Mouse (Mus musculus): ENCODE data around the gene Polr3b. TPM values are rescaled to one million over a fixed set of nuclear protein-coding genes. Genes with fewer than 3 reads are reported as not detected.

Polr3b gene
- total RNA-seq, 2 experiments from 2014 or later, result 14.8 to 15.6 TPM

DNA sequence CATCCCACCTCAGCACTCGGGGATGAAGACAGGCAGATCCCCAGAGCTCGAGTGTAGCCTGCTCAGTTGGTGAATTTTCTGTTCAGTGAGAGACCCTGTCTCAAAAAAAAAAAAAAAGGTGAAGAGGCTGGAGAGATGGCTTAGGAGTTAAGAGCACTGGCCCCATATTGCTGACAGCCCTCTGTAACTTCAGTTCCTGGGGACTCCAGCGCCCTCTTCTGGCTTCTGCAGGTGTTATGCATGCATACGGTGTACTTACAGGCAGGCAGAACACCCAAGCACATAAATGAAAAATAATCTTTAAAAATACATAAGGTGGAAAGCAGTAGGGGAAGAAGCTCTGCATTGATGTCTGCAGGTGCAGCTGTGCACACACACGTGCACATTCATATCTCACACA, 9.1 kb downstream of the Polr3b start:
- peak; percentile 58 for TF ChIP-seq CTCF (conservative IDR thresholded peaks at IDR 0.05)
- DNase-seq (ENCODE audit: low spot score in 2 of 2), result no peak
- no peak overlapping the region for H3K4me3 ChIP-seq
- no peak overlapping the region for H3K27ac ChIP-seq

DNA sequence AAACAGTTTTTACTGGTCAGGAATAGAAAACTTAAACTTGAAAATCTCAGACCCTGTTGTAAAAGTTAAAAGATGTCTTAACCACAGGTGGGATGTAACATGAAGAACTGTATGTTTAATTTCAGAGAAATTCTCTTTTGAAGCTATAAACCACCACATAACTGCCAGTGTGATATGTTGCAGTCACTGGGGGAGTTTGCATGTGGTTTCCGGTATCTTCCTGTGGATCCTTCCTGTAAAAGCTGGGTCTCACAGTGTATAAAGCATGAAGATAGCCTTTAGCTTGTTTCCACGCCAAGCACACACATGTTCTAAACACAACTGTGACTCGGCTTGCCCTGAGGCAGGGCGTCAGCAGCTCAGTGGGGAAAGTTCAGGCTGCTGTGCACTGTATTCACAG, 9.9 kb downstream of the Polr3b start:
- Histone ChIP-seq H3K27ac (no peak overlapping the region), H3K4me3 (no peak overlapping the region)
- no peak for DNase-seq (ENCODE audit: low spot score in 2 of 2)
- TF ChIP-seq CTCF (conservative IDR thresholded peaks at IDR 0.05), result no peak

DNA sequence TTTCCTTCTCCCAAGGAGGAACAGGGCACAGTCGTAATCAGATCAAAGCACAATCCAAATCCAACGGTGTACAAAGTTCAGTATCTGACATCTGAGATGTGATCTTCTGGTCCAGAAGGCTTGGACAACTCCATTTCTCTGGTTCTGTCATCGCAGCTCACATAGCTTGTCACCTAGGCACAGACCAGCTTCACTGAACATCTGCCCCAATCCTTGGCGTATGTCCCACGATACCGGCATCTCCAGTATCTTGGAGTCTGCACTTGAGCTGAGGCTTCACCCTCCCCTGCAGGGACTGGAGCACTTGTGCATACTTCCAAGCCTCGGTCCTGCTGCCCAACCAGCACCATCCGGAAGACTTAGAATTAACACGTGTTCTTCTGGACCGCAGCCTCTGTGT, 14.6 kb downstream of the Polr3b start:
- no peak for TF ChIP-seq CTCF (conservative IDR thresholded peaks at IDR 0.05)
- Histone ChIP-seq H3K4me3 (no peak overlapping the region), H3K27ac (no peak overlapping the region)
- no peak for DNase-seq (ENCODE audit: low spot score in 2 of 2)

DNA sequence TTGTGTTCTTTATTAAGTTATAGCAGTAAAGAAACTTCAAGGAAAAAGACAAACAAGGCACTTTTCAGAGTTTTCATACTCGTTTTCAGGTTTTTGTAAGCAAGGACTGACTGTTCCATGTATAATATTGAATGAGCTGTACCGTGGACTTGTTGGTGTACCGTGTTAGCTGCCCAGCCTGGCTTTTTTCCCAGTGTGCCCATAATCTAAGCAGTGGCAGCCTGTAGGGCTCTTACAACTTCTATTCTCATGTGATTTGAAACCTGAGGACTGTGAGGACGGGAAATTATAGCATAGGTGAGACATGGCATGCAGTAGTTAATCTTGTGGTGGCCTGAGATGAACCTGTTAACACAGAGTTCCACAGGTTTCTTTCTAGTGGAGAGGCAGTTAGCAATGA, 16.3 kb downstream of the Polr3b start:
- no peak overlapping the region for H3K27ac ChIP-seq
- DNase-seq (ENCODE audit: low spot score in 2 of 2), result no peak
- TF ChIP-seq CTCF (conservative IDR thresholded peaks at IDR 0.05), result no peak

DNA sequence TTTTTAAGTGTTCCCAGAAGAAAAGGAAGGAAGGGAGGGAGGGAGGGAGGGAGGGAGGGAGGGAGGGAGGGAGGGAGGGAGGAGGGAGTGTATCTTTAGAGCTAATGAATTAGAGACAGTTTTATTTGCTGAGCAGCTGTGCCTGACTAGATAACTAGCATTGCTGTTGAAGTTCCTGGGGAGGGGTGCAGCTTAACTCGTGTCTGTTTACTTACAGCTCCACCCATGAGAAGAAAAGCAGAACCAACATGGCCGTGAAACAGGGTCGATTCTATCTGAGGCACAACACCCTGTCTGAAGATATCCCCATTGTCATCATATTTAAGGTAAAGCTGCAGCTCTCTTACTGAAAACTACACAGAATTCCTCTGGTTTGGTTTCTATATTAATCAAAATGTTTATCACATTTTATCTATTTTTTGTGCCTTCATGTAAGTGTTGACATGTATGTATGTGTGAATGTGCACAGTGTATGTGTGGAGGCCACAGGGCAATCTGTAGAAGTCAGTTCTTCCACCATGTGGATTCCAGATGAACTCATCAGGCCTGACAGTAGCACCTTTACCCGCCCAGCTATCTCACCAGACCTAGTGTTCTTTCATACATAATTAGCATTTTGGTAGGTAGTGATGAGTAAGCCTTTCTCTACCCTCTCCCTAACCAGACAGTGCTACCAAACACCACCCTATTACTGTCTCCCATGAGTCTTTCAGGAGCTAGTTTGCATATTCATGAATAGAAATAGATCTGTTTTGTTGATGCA, 17.6 kb downstream of the Polr3b start:
- DNase-seq (ENCODE audit: low spot score in 2 of 2), result no peak
- Histone ChIP-seq H3K27ac (no peak overlapping the region), H3K4me3 (no peak overlapping the region)
- TF ChIP-seq CTCF (conservative IDR thresholded peaks at IDR 0.05), result no peak

More for the DNA sequence above, 16.3 kb downstream of the Polr3b start:
- H3K4me3 ChIP-seq, result no peak overlapping the region

DNA sequence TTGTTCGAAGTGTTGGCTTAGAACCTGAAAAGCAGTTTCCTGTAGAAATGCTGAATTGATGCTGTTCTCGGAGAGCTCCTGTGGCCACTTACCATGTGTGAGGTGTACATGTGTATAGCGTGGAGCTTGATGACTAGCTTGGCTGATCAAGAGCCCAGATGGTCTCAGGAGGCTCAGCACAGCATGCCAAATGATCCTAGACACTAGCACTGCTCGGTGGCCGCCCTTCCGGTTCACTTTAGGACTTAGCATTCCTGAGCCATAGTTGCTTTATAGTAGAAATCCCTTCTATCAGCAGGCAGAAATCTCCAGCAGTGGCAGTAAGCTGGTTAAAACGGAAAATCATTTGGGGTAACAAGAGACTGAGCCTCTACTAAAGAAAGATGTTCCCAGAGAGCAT, 18.8 kb downstream of the Polr3b start:
- no peak for TF ChIP-seq CTCF (conservative IDR thresholded peaks at IDR 0.05)
- DNase-seq (ENCODE audit: low spot score in 2 of 2), result no peak
- H3K4me3 ChIP-seq, result no peak overlapping the region

DNA sequence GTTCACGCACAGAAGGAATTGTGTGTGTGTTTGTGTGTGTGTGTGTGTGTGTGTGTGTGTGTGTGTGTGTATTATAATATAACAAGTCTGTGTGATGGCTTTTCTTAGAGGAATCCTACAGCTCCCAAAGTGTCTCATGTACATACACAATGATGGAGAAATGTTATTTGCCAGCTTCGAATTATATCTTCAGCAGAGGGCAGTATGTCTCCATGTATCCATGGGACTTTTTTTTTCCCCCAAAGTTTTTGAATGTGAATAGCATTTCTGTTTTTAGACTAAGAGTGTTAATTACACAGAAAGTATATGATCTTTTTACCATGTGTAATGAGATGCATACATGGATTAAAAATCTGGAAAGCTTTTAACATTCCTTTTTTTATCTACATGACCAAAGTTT, 19.5 kb downstream of the Polr3b start:
- H3K4me3 ChIP-seq, result no peak overlapping the region
- no peak for DNase-seq (ENCODE audit: low spot score in 2 of 2)
- H3K27ac ChIP-seq, result no peak overlapping the region
- peak; percentile 69 for TF ChIP-seq CTCF (conservative IDR thresholded peaks at IDR 0.05)

More for the DNA sequence above, 18.8 kb downstream of the Polr3b start:
- H3K27ac ChIP-seq, result no peak overlapping the region

DNA sequence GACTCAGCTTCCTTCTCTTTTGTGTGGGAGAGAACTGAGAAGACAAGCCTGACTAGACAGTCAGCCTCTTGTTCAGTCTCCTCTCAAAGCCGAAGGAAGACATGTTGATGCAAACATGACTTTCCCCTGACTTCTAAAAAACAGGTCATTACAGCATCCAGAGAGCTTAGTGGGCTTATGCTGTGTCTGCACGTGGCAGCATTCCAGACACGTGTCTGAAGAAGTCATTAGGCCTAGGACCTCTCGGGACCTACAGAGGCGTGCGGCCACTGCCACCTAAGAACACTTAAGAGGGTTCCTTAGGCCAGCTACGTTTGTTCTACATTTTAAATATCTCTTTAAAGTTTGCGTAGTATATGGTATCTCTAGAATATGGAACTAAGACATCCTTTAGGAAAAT, 23.8 kb downstream of the Polr3b start:
- no peak for DNase-seq (ENCODE audit: low spot score in 2 of 2)
- H3K27ac ChIP-seq, result no peak overlapping the region
- H3K4me3 ChIP-seq, result no peak overlapping the region
- no peak for TF ChIP-seq CTCF (conservative IDR thresholded peaks at IDR 0.05)

DNA sequence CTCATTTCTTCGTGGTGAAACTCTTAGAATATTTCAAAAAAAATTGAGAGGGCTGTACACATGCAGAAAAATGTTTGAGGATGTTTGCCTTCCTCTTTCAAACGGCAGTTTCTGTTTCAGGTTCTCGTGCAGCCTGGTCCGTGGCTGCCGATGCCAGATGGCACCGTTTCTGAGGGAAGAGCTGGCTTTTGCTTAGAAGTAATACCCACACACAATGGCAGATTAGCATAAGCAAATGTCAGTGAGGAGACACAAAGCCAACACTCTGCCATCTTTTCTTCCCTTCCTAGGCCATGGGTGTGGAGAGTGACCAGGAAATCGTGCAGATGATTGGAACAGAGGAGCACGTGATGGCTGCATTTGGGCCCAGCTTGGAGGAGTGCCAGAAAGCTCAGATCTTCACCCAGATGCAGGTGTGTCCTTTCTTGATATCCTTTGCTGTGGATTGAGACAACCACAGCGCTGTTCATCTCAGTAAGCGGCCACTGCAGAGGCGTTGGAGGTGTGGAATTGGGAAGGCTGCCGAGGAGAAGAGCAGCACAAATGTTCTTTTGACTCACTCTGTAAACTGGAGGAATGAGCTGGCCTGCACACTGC, 24.5 kb downstream of the Polr3b start:
- peak overlapping the region; percentile 43; the same call in 1 of the 2 replicates for H3K27ac ChIP-seq
- peak; percentile 66 to 71 for DNase-seq (ENCODE audit: low spot score in 2 of 2)
- no peak for TF ChIP-seq CTCF (conservative IDR thresholded peaks at IDR 0.05)
- H3K4me3 ChIP-seq, result no peak overlapping the region

DNA sequence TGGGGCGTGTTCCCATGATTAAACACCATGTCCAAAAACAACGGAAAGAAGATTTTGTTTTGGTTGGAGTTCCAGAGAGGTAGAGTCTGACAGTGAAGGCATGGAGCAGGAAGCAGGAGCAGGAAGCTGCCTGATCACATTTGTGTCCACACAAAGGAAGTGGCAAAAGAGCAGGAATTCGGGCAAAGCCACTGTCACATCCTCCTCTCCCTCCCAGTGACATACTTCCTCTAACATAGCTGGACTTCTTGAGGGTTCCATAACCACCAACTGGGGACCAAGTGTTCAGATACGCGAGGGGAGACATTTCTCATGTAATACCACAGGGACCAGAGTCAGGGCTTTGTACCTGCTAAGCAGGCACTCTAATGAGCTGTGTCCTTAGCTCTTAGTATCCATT, 25.2 kb downstream of the Polr3b start:
- 0 out of 2 replicates have a peak overlapping the region, but pooled peaks have one; percentile 43 for H3K27ac ChIP-seq
- TF ChIP-seq CTCF (conservative IDR thresholded peaks at IDR 0.05), result no peak
- no peak overlapping the region for H3K4me3 ChIP-seq
- DNase-seq (ENCODE audit: low spot score in 2 of 2), result no peak

DNA sequence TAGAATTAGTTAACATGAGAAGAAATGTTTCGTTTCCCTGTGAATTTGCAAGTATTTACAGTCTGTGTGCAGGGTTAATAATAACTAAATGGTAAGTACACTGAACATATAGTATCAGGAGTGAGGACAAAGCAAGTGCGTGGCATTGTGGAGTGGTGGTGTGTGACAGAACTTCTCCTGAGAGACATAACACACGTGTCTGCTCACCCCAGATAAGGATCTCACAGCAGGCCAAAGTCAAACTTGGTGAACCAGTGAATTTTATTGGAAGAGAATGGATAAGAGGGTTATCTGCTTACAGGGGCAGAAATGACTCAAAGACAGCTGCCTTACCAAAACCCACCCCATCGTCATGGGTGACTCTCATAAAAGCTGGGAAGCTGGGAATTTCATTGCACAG, 26.8 kb downstream of the Polr3b start:
- DNase-seq (ENCODE audit: low spot score in 2 of 2), result no peak
- H3K27ac ChIP-seq, result no peak overlapping the region
- no peak for TF ChIP-seq CTCF (conservative IDR thresholded peaks at IDR 0.05)
- H3K4me3 ChIP-seq, result no peak overlapping the region

DNA sequence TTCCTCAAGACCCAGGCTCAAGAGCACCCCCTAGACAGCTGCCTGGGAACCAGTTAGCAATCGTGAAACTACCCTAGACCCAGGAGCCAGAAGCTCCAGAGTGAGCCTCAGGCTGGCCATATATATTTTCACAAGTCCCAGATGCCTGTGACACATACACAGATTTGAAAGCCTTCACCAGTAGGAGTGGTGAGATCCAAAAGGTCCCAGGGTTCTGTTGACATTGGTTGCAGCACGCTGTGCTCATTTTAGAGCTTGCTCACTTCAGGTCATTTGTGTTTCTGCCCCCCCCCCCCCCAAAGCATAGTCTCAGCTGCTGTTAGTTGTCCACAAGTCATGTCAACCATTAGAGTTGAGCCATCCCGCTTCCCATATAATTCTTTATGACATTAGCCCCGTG, 31.9 kb downstream of the Polr3b start:
- DNase-seq (ENCODE audit: low spot score in 2 of 2), result no peak
- TF ChIP-seq CTCF (conservative IDR thresholded peaks at IDR 0.05), result no peak
- Histone ChIP-seq H3K27ac (no peak overlapping the region), H3K4me3 (no peak overlapping the region)

DNA sequence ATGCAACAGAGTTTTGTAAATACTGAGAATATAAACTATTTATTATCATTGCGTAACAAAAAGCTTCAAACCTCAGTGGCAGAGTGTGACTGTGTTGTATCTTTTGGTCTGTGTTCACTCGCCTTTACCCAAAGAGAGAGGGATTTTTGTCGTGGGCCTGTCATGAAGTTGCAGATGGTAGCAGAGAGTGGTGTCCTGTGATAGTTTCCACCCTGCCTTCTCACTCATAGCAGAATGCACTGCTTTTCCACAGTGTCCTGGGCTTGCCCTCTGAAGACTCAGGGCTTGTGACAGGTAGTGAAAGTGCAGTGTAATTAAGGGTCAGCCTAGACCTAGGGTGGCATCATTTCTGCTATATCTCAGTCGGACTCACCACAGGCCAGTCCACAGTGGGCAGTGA, 32.6 kb downstream of the Polr3b start:
- Histone ChIP-seq H3K27ac (no peak overlapping the region), H3K4me3 (no peak overlapping the region)
- TF ChIP-seq CTCF (conservative IDR thresholded peaks at IDR 0.05), result no peak
- DNase-seq (ENCODE audit: low spot score in 2 of 2), result no peak

DNA sequence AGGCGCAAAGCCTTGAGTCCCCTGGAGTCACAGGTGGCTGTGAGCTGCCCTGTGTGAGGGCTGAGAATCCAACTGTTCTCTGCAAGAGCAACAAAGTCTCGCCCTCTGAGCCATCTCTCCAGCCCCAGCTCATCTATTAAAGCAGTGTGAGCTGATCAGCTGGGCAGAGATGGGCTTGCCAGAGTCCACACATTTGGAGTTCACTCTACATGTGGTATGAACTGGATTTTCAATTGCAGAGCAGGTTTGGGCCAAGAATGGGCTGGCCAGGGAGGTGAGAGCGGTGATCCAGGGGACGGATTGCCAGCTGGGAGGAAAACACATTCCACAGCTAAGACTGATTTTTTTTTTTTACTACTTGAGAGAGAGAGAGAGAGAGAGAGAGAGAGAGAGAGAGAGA, 34.5 kb downstream of the Polr3b start:
- DNase-seq (ENCODE audit: low spot score in 2 of 2), result no peak
- H3K27ac ChIP-seq, result no peak overlapping the region
- no peak overlapping the region for H3K4me3 ChIP-seq
- no peak for TF ChIP-seq CTCF (conservative IDR thresholded peaks at IDR 0.05)
